Mouse (Mus musculus): Measurements from ENCODE around the gene Ccdc187.
A peak's percentile ranks its signal among the peaks of the same experiment; 100 is the strongest.

Ccdc187 gene

GRCm38 (mm10) chr2:26268216-26268615, 26.1 kb downstream of the Ccdc187 start:
- no peak for DNase-seq

- DNase-seq: no peak
These were observed 28.2 kb downstream of the Ccdc187 start for GRCm38 (mm10) chr2:26266066-26266742.

- no peak for DNase-seq
These were observed 29.3 kb downstream of the Ccdc187 start for GRCm38 (mm10) chr2:26265095-26265494.

GRCm38 (mm10) chr2:26264646-26265045, 29.7 kb downstream of the Ccdc187 start:
- DNase-seq: no peak

GRCm38 (mm10) chr2:26257315-26258096, 36.9 kb downstream of the Ccdc187 start:
- no peak for DNase-seq

- DNase-seq: no peak
These were observed 39.5 kb downstream of the Ccdc187 start for GRCm38 (mm10) chr2:26254816-26255215.

- no peak for DNase-seq
These were observed 41.7 kb downstream of the Ccdc187 start for GRCm38 (mm10) chr2:26252514-26253206.

GRCm38 (mm10) chr2:26247531-26247930, 46.8 kb downstream of the Ccdc187 start:
- DNase-seq: no peak

- DNase-seq: no peak
These were observed 53.5 kb downstream of the Ccdc187 start for GRCm38 (mm10) chr2:26240841-26241240.

GRCm38 (mm10) chr2:26240330-26240729, 54.0 kb downstream of the Ccdc187 start:
- DNase-seq: no peak

GRCm38 (mm10) chr2:26237290-26237782, 57.0 kb downstream of the Ccdc187 start, which contains the start of gene Qsox2:
Gene Qsox2, minus strand, starts transcription at chr2:26237525.
- peak; percentile 98 for DNase-seq

- no peak for DNase-seq
These were observed 57.6 kb downstream of the Ccdc187 start for GRCm38 (mm10) chr2:26236681-26237289.

GRCm38 (mm10) chr2:26234771-26235170, 59.6 kb downstream of the Ccdc187 start:
- no peak for DNase-seq

GRCm38 (mm10) chr2:26234253-26234652, 60.1 kb downstream of the Ccdc187 start:
- no peak for DNase-seq

- DNase-seq: no peak
These were observed 63.0 kb downstream of the Ccdc187 start for GRCm38 (mm10) chr2:26231366-26231765.

GRCm38 (mm10) chr2:26230253-26230652, 64.1 kb downstream of the Ccdc187 start:
- no peak for DNase-seq

GRCm38 (mm10) chr2:26227788-26228187, 66.6 kb downstream of the Ccdc187 start:
- DNase-seq: peak; percentile 25 to 52

GRCm38 (mm10) chr2:26225242-26225641, 69.1 kb downstream of the Ccdc187 start:
- no peak for DNase-seq

- no peak for DNase-seq
These were observed 70.4 kb downstream of the Ccdc187 start for GRCm38 (mm10) chr2:26223961-26224360.

- peak in 1 of 2 experiments; percentile 15 for DNase-seq
These were observed 79.8 kb downstream of the Ccdc187 start for GRCm38 (mm10) chr2:26214526-26214925.

- DNase-seq: no peak
These were observed 84.8 kb downstream of the Ccdc187 start for GRCm38 (mm10) chr2:26209566-26209965.

- DNase-seq: peak; percentile 92
These were observed 86.1 kb downstream of the Ccdc187 start, which contains the start of gene Lhx3 for GRCm38 (mm10) chr2:26208126-26208789. Gene Lhx3, minus strand, starts transcription at chr2:26208289.

Data from kidney, postnatal 25 days (tissue).